In genomic region chr11:51883670-51884069, GRCm38 (mm10) we compare ENCODE assay signal across 9 mouse cellular contexts. TPM values are rescaled to one million over a fixed set of nuclear protein-coding genes. Genes with fewer than 3 reads are reported as not detected.
DNase-seq lines count a peak whose midpoint lies in the region; ATAC-seq and TF ChIP-seq lines count a peak whose summit lies in the region.
"Had no signal": no experiment of that assay in that cellular context is flagged by ENCODE, and none has a peak within 500 bp of the region (broad histone marks: within the 10 kb centered on the region; RNA-seq: fewer than 3 reads in every experiment).

No protein-coding gene starts in this region.

- peaks cover 24% of the 10 kb centered on the region for H3K4me1 ChIP-seq in heart, postnatal 0 days (ENCODE audit: control insufficient read depth, insufficient read depth)

- WGBS in heart, postnatal 0 days, result 11% methylated on average over 5 of the region's 5 CpGs

- H3K27me3 ChIP-seq in heart, postnatal 0 days (ENCODE audit: control insufficient read depth, insufficient read depth, low read length), result no peaks in the 10 kb centered on the region
- H3K27me3 ChIP-seq: midbrain, embryonic 12.5 days had no signal

- DNase-seq in 416B (ENCODE audit: low read depth) (peak; percentile 85), liver (peak; percentile 47)
- peak; percentile 83 for DNase-seq in CD4-positive helper T cell, adult 2 months (ENCODE audit: low read depth, low spot score)
- DNase-seq in heart, postnatal 0 days (ENCODE audit: low spot score), result no peak
- DNase-seq in ovary, postnatal 14 days (ENCODE audit: low spot score), result peak; percentile 46
- no peak for DNase-seq in yolk sac, embryonic 10.5 days (ENCODE audit: low spot score)
- no peak for DNase-seq in urinary bladder, postnatal 10 days (ENCODE audit: low spot score)
- no peak for DNase-seq in right cerebral cortex, postnatal 25 days

- TF ChIP-seq EP300 in heart, postnatal 0 days (IDR thresholded peaks at IDR 0.05; ENCODE audit: low read depth), result no peak

- H3K4me3 ChIP-seq in heart, postnatal 0 days (ENCODE audit: low read depth, low read length), result no peak overlapping the region
- H3K4me3 ChIP-seq: midbrain, embryonic 12.5 days had no signal

- no peak overlapping the region for H3K4me2 ChIP-seq in heart, postnatal 0 days (ENCODE audit: low read depth, low read length)
- H3K4me2 ChIP-seq: midbrain, embryonic 12.5 days had no signal

- ATAC-seq in heart, postnatal 0 days (ENCODE audit: insufficient read depth, low read depth), result peak; percentile 54; the same call in 1 of the 2 replicates

- 0 out of 2 replicates have a peak, but pooled peaks cover 6% of the 10 kb centered on the region for H3K9me3 ChIP-seq in heart, postnatal 0 days (replicated peaks; ENCODE audit: control insufficient read depth, low read length)

- no peak for TF ChIP-seq CTCF in heart, postnatal 0 days (IDR thresholded peaks at IDR 0.05; ENCODE audit: low read depth)

- H3K27ac ChIP-seq in heart, postnatal 0 days (ENCODE audit: low read depth), result peak overlapping the region; percentile 62
- H3K27ac ChIP-seq: midbrain, embryonic 12.5 days had no signal

- H3K36me3 ChIP-seq in heart, postnatal 0 days (replicated peaks; ENCODE audit: control insufficient read depth, insufficient read depth, low read length), result no peaks in the 10 kb centered on the region
- H3K36me3 ChIP-seq: midbrain, embryonic 12.5 days had no signal

- H3K9ac ChIP-seq in heart, postnatal 0 days (replicated peaks; ENCODE audit: low read depth, low read length), result no peak overlapping the region
- H3K9ac ChIP-seq: midbrain, embryonic 12.5 days had no signal

RNA-seq across cellular contexts. Expression of gene Jade2, which starts 26.2 kb away (rescaled TPM):
- total RNA-seq in heart, postnatal 0 days (2014; rRNA removed; ENCODE audit: low replicate concordance), result 1.9 and 2.3 TPM in 2 replicates
- polyA plus RNA-seq in heart, postnatal 0 days (2015; fragmentation: Nextera tagmentation; extraction: Ambion mirVana), result 0.60 and 0.72 TPM in 2 replicates

Comparison
In these comparisons a context has a peak if more than half of its experiments do, and no peak if none do; other contexts are left out.
1. DNase-seq: peak in 416B (single experiment), CD4-positive helper T cell, adult 2 months (single experiment), liver (single experiment) and ovary, postnatal 14 days (single experiment); none in heart, postnatal 0 days (single experiment), yolk sac, embryonic 10.5 days (single experiment), urinary bladder, postnatal 10 days (single experiment) and right cerebral cortex, postnatal 25 days (single experiment).